Mouse (Mus musculus) megakaryocyte-erythroid progenitor cell, adult 5-6 weeks (primary cell): Measurements from ENCODE around the gene Dcun1d3. TPM values are rescaled to one million over a fixed set of nuclear protein-coding genes. Genes with fewer than 3 reads are reported as not detected.
A peak's percentile ranks its signal among the peaks of the same experiment; 100 is the strongest.

ENCODE experiments used
- ATAC-seq: replicated peaks from 2 replicates; pipeline ENCODE4 v1.8.0; 2016; ENCODE audit warnings: mild to moderate bottlenecking, inconsistent platforms; ENCODE audit not compliant: severe bottlenecking, poor library complexity, low FRiP score, low TSS enrichment
- total RNA-seq, 2 experiments: library from RNA; stranded (forward) in 1 of 2; stranded (reverse) in 1 of 2; fragments of 200-1000, 215-1000 nt in 1 of 2; fragments of >200 nt in 1 of 2; fragmentation: Nextera tagmentation in 1 of 2; gene quantifications; 2 replicates each; pipeline ENCODE4 v1.2.3; 2014 to 2017

The Dcun1d3 gene
- total RNA-seq (2014; fragmentation: Nextera tagmentation) (0.94 and 2.5 TPM in 2 replicates), total RNA-seq (2017) (2.2 and 4.7 TPM in 2 replicates)

GRCm38 (mm10) chr7:119895639-119896512, at the start of gene Dcun1d3, which contains the start of gene Lyrm1:
Gene Dcun1d3 (minus strand): TSS chr7:119896298.
Gene Lyrm1 (plus strand): TSS chr7:119895861.
- ATAC-seq = peak; percentile 96

- no peak for ATAC-seq
Measured at GRCm38 (mm10) chr7:119941569-119941968, 45.5 kb upstream of the Dcun1d3 start.

GRCm38 (mm10) chr7:119937036-119937435, 40.9 kb upstream of the Dcun1d3 start:
- no peak for ATAC-seq

GRCm38 (mm10) chr7:119936321-119936720, 40.2 kb upstream of the Dcun1d3 start:
- no peak for ATAC-seq

GRCm38 (mm10) chr7:119928783-119929440, 32.8 kb upstream of the Dcun1d3 start:
- no peak for ATAC-seq

- ATAC-seq = no peak
Measured at GRCm38 (mm10) chr7:119921054-119921453, 25.0 kb upstream of the Dcun1d3 start.

- no peak for ATAC-seq
Measured at GRCm38 (mm10) chr7:119920457-119920856, 24.4 kb upstream of the Dcun1d3 start.

GRCm38 (mm10) chr7:119911727-119912126, 15.6 kb upstream of the Dcun1d3 start:
- no peak for ATAC-seq

GRCm38 (mm10) chr7:119906523-119907215, 10.6 kb upstream of the Dcun1d3 start:
- no peak for ATAC-seq

GRCm38 (mm10) chr7:119899386-119900057, 3.4 kb upstream of the Dcun1d3 start:
- no peak for ATAC-seq

- no peak for ATAC-seq
Measured at GRCm38 (mm10) chr7:119898247-119898856, 2.3 kb upstream of the Dcun1d3 start.

GRCm38 (mm10) chr7:119897521-119898109, 1.5 kb upstream of the Dcun1d3 start:
- 0 out of 2 replicates have a peak, but pooled peaks have one; percentile 21 for ATAC-seq

- peak; percentile 6; the same call in 1 of the 2 replicates for ATAC-seq
Measured at GRCm38 (mm10) chr7:119894818-119895544, 1.1 kb downstream of the Dcun1d3 start.

GRCm38 (mm10) chr7:119892742-119893141, 3.4 kb downstream of the Dcun1d3 start:
- ATAC-seq = no peak

GRCm38 (mm10) chr7:119892198-119892597, 3.9 kb downstream of the Dcun1d3 start:
- no peak for ATAC-seq

GRCm38 (mm10) chr7:119887887-119888286, 8.2 kb downstream of the Dcun1d3 start:
- no peak for ATAC-seq

GRCm38 (mm10) chr7:119881229-119881628, 14.9 kb downstream of the Dcun1d3 start:
- no peak for ATAC-seq

- ATAC-seq = no peak
Measured at GRCm38 (mm10) chr7:119880345-119880744, 15.8 kb downstream of the Dcun1d3 start.
